Mouse (Mus musculus) MEL (cell line): Measurements from ENCODE around the gene Ccdc32. TPM values are rescaled to one million over a fixed set of nuclear protein-coding genes. Genes with fewer than 3 reads are reported as not detected.

Source experiments
- DNase-seq: peaks from one replicate; pipeline ENCODE4 v3.0.0; 2011; ENCODE audit warnings: low read depth, low spot score
- H3K27ac ChIP-seq: 2 replicates; pipeline ENCODE4 v1.5.1; 2012; ENCODE audit warnings: low read depth, mild to moderate bottlenecking, control low read depth, low read length, moderate library complexity; ENCODE audit not compliant: control insufficient read depth
- H3K27me3 ChIP-seq, 2 experiments: fragments of 150-350 bp in 1 of 2; sonication (generic) in 1 of 2; 2 replicates each; pipeline ENCODE4 v1.6.1; 2012; ENCODE audit warnings: low read length in 2 of 2, mild to moderate bottlenecking in 2 of 2, improper control_type of control experiment in 1 of 2, moderate library complexity in 1 of 2; ENCODE audit not compliant: insufficient read depth in 2 of 2, control insufficient read depth in 1 of 2
- H3K36me3 ChIP-seq, 2 experiments: 2 replicates each; pipeline ENCODE4 v1.6.1; 2012 to 2014; ENCODE audit warnings: low read length in 2 of 2, improper control_type of control experiment in 1 of 2, inconsistent platforms in 1 of 2, mild to moderate bottlenecking in 1 of 2; ENCODE audit not compliant: insufficient read depth in 2 of 2, control insufficient read depth in 1 of 2
- H3K4me1 ChIP-seq, 2 experiments: fragments of 150-350 bp in 1 of 2; sonication (generic) in 1 of 2; 2 replicates each; pipeline ENCODE4 v1.6.1; 2012; ENCODE audit warnings: low read length in 2 of 2, improper control_type of control experiment in 1 of 2, mild to moderate bottlenecking in 1 of 2; ENCODE audit not compliant: insufficient read depth in 2 of 2, control insufficient read depth in 1 of 2
- H3K4me3 ChIP-seq, 2 experiments: fragments of 150-350 bp in 1 of 2; sonication (generic) in 1 of 2; 2 replicates each; pipeline ENCODE4 v1.5.1; 2012; ENCODE audit warnings: low read depth in 2 of 2, low read length in 2 of 2, mild to moderate bottlenecking in 2 of 2, moderate library complexity in 2 of 2, control low read depth in 1 of 2, improper control_type of control experiment in 1 of 2; ENCODE audit not compliant: control insufficient read depth in 1 of 2, insufficient read depth in 1 of 2
- H3K79me2 ChIP-seq: 2 replicates; pipeline ENCODE4 v1.6.1; 2012; ENCODE audit warnings: mild to moderate bottlenecking, low read length, moderate library complexity; ENCODE audit not compliant: control insufficient read depth, poor library complexity, insufficient read depth
- H3K9ac ChIP-seq: 2 replicates; pipeline ENCODE4 v1.6.1; 2012; ENCODE audit warnings: low read depth, mild to moderate bottlenecking, control low read depth, low read length, moderate library complexity; ENCODE audit not compliant: control insufficient read depth, poor library complexity, severe bottlenecking
- H3K9me3 ChIP-seq: fragments of 150-350 bp; sonication (generic); replicated peaks from 2 replicates; pipeline ENCODE4 v1.6.1; 2012; ENCODE audit warnings: mild to moderate bottlenecking, low read length, improper control_type of control experiment, moderate library complexity; ENCODE audit not compliant: insufficient read depth
- CHD1 ChIP-seq: IDR thresholded peaks from 2 replicates; pipeline ENCODE4 v1.6.1; 2012; ENCODE audit warnings: low read depth, mild to moderate bottlenecking, inconsistent platforms, low read length, improper control_type of control experiment
- CHD2 ChIP-seq: IDR thresholded peaks from 2 replicates; pipeline ENCODE4 v1.6.1; 2011; ENCODE audit warnings: low read length, improper control_type of control experiment
- CTCF ChIP-seq, 3 experiments: IDR thresholded peaks in 2 of 3; conservative IDR thresholded peaks in 1 of 3; 2 replicates each; pipeline ENCODE4 v1.5.1; 2011 to 2012; ENCODE audit warnings: low read length in 3 of 3, low read depth in 2 of 3, mild to moderate bottlenecking in 2 of 3, improper control_type of control experiment in 1 of 3, inconsistent platforms in 1 of 3, mixed read lengths in 1 of 3, moderate library complexity in 1 of 3; ENCODE audit not compliant: control insufficient read depth in 1 of 3, insufficient read depth in 1 of 3, poor library complexity in 1 of 3, severe bottlenecking in 1 of 3
- E2F4 ChIP-seq: IDR thresholded peaks from 2 replicates; pipeline ENCODE4 v1.6.1; 2011; ENCODE audit warnings: low read depth, low read length, improper control_type of control experiment, borderline replicate concordance
- ELF1 ChIP-seq: IDR thresholded peaks from 2 replicates; pipeline ENCODE4 v1.6.1; 2014; ENCODE audit warnings: low read depth, mild to moderate bottlenecking, inconsistent platforms, low read length, improper control_type of control experiment, moderate library complexity
- ETS1 ChIP-seq: IDR thresholded peaks from 2 replicates; pipeline ENCODE4 v1.6.1; 2012; ENCODE audit warnings: low read depth, mild to moderate bottlenecking, inconsistent platforms, low read length, improper control_type of control experiment, moderate library complexity
- GABPA ChIP-seq: IDR thresholded peaks from 2 replicates; pipeline ENCODE4 v1.6.1; 2012; ENCODE audit warnings: low read depth, mild to moderate bottlenecking, inconsistent platforms, low read length, improper control_type of control experiment, moderate library complexity
- GATA1 ChIP-seq: IDR thresholded peaks from 2 replicates; pipeline ENCODE4 v1.6.1; 2011; ENCODE audit warnings: low read depth, low read length, improper control_type of control experiment
- HCFC1 ChIP-seq: IDR thresholded peaks from 2 replicates; pipeline ENCODE4 v1.6.1; 2012; ENCODE audit warnings: low read depth, mild to moderate bottlenecking, inconsistent platforms, low read length, improper control_type of control experiment, moderate library complexity
- JUND ChIP-seq: IDR thresholded peaks from 2 replicates; pipeline ENCODE4 v1.6.1; 2011; ENCODE audit warnings: low read depth, mild to moderate bottlenecking, improper control_type of control experiment, low read length
- KAT2A ChIP-seq: conservative IDR thresholded peaks from 2 replicates; pipeline ENCODE4 v1.6.1; 2012; ENCODE audit warnings: low read depth, low read length, improper control_type of control experiment, inconsistent platforms
- MAFK ChIP-seq: IDR thresholded peaks from 2 replicates; pipeline ENCODE4 v1.6.1; 2011; ENCODE audit warnings: low read depth, mild to moderate bottlenecking, low read length, improper control_type of control experiment, borderline replicate concordance
- MAX ChIP-seq: IDR thresholded peaks from 2 replicates; pipeline ENCODE4 v1.6.1; 2011; ENCODE audit warnings: low read length, improper control_type of control experiment
- MAZ ChIP-seq: IDR thresholded peaks from 2 replicates; pipeline ENCODE4 v1.6.1; 2012; ENCODE audit warnings: low read depth, mild to moderate bottlenecking, inconsistent platforms, low read length, improper control_type of control experiment
- MEF2A ChIP-seq: IDR thresholded peaks from 2 replicates; pipeline ENCODE4 v1.6.1; 2014; ENCODE audit warnings: low read depth, mild to moderate bottlenecking, inconsistent platforms, low read length, improper control_type of control experiment; ENCODE audit not compliant: poor library complexity, insufficient replicate concordance, severe bottlenecking; ENCODE audit errors: extremely low read depth
- MXI1 ChIP-seq: IDR thresholded peaks from 2 replicates; pipeline ENCODE4 v1.6.1; 2011; ENCODE audit warnings: mild to moderate bottlenecking, low read depth, low read length, improper control_type of control experiment
- NELFE ChIP-seq: IDR thresholded peaks from 2 replicates; pipeline ENCODE4 v1.6.1; 2011; ENCODE audit warnings: low read depth, low read length, improper control_type of control experiment
- NRF1 ChIP-seq: IDR thresholded peaks from 2 replicates; pipeline ENCODE4 v1.6.1; 2014; ENCODE audit warnings: low read depth, mild to moderate bottlenecking, inconsistent platforms, low read length, improper control_type of control experiment, moderate library complexity; ENCODE audit not compliant: poor library complexity, insufficient read depth, severe bottlenecking
- POLR2AphosphoS2 ChIP-seq: IDR thresholded peaks from 2 replicates; pipeline ENCODE4 v1.6.1; 2011; ENCODE audit warnings: low read length, improper control_type of control experiment
- POLR2AphosphoS5 ChIP-seq: IDR thresholded peaks from 2 replicates; pipeline ENCODE4 v1.6.1; 2012; ENCODE audit warnings: low read depth, borderline replicate concordance, mild to moderate bottlenecking, inconsistent platforms, low read length, moderate library complexity, mixed read lengths
- RAD21 ChIP-seq: IDR thresholded peaks from 2 replicates; pipeline ENCODE4 v1.6.1; 2011; ENCODE audit warnings: mild to moderate bottlenecking, low read depth, low read length, improper control_type of control experiment
- RCOR1 ChIP-seq: IDR thresholded peaks from 2 replicates; pipeline ENCODE4 v1.6.1; 2012; ENCODE audit warnings: low read depth, mild to moderate bottlenecking, inconsistent platforms, low read length, improper control_type of control experiment
- SIN3A ChIP-seq: IDR thresholded peaks from 2 replicates; pipeline ENCODE4 v1.6.1; 2012; ENCODE audit warnings: low read length, improper control_type of control experiment, inconsistent platforms
- SMC3 ChIP-seq: IDR thresholded peaks from 2 replicates; pipeline ENCODE4 v1.6.1; 2011; ENCODE audit warnings: low read depth, low read length, improper control_type of control experiment
- TAL1 ChIP-seq: IDR thresholded peaks from 2 replicates; pipeline ENCODE4 v1.6.1; 2012; ENCODE audit warnings: mild to moderate bottlenecking, inconsistent platforms, low read length, moderate library complexity, mixed read lengths
- TBP ChIP-seq: IDR thresholded peaks from 2 replicates; pipeline ENCODE4 v1.8.0; 2011; ENCODE audit warnings: low read depth, low read length, improper control_type of control experiment
- TCF12 ChIP-seq: IDR thresholded peaks from 2 replicates; pipeline ENCODE4 v1.6.1; 2014; ENCODE audit warnings: low read depth, mild to moderate bottlenecking, inconsistent platforms, low read length, improper control_type of control experiment, moderate library complexity
- UBTF ChIP-seq: IDR thresholded peaks from 2 replicates; pipeline ENCODE4 v1.6.1; 2012; ENCODE audit warnings: low read depth, mild to moderate bottlenecking, inconsistent platforms, low read length, improper control_type of control experiment, moderate library complexity, borderline replicate concordance; ENCODE audit not compliant: insufficient read depth
- USF2 ChIP-seq, 2 experiments: IDR thresholded peaks; 2 replicates each; pipeline ENCODE4 v1.6.1; 2011 to 2012; ENCODE audit warnings: improper control_type of control experiment in 2 of 2, low read length in 2 of 2, borderline replicate concordance in 1 of 2, inconsistent platforms in 1 of 2, low read depth in 1 of 2, mild to moderate bottlenecking in 1 of 2; ENCODE audit not compliant: insufficient read depth in 1 of 2
- ZC3H11A ChIP-seq: IDR thresholded peaks from 2 replicates; pipeline ENCODE4 v1.6.1; 2012; ENCODE audit warnings: low read depth, mild to moderate bottlenecking, inconsistent platforms, low read length, improper control_type of control experiment
- ZKSCAN1 ChIP-seq: IDR thresholded peaks from 2 replicates; pipeline ENCODE4 v1.6.1; 2012; ENCODE audit warnings: low read depth, mild to moderate bottlenecking, inconsistent platforms, low read length, improper control_type of control experiment, moderate library complexity
- ZMIZ1 ChIP-seq: IDR thresholded peaks from 2 replicates; pipeline ENCODE4 v1.6.1; 2012; ENCODE audit warnings: low read depth, mild to moderate bottlenecking, inconsistent platforms, low read length, improper control_type of control experiment, moderate library complexity
- polyA plus RNA-seq, 2 experiments: library from polyadenylated mRNA; stranded (reverse) in 1 of 2; unstranded in 1 of 2; fragments of >175 nt in 1 of 2; fragments of >200 nt in 1 of 2; gene quantifications; 2 replicates each; pipeline versions ENCODE4 v1.2.1 to v1.2.4; 2012; ENCODE audit warnings: low replicate concordance in 2 of 2, low read depth in 1 of 2; ENCODE audit not compliant: insufficient read length in 2 of 2, insufficient read depth in 1 of 2, missing spikeins in 1 of 2
- total RNA-seq: library from RNA; depleted of rRNA; stranded (reverse); fragments of 300-350 nt; gene quantifications from 2 replicates; pipeline ENCODE4 v1.2.3, GENCODE M21; 2012

The Ccdc32 gene
- total and polyA plus RNA-seq, 3 experiments, result 15.0 to 18.7 TPM; not detected in 1

GRCm38 (mm10) chr2:119045163-119045562, 16.0 kb upstream of the Ccdc32 start:
- H3K9me3 ChIP-seq, result no peaks in the 10 kb centered on the region
- DNase-seq, result no peak
- TF ChIP-seq CTCF (IDR thresholded peaks at IDR 0.05 in 2 of 3, conservative IDR thresholded peaks at IDR 0.05 in 1 of 3; ENCODE audit: control insufficient read depth in 1 of 3, insufficient read depth in 1 of 3, low read depth in 2 of 3, low read length in 3 of 3, poor library complexity in 1 of 3, severe bottlenecking in 1 of 3) (no peak), NRF1 (peak; percentile 54)
- H3K9ac ChIP-seq, result no peak overlapping the region
- peaks cover 0 to 12% of the 10 kb centered on the region in 2 experiments; a peak in 2 of 4 replicates for H3K36me3 ChIP-seq
- H3K27me3 ChIP-seq, result no peaks in the 10 kb centered on the region
- no peak overlapping the region for H3K4me3 ChIP-seq
- peaks cover 3 to 5% of the 10 kb centered on the region in 2 experiments for H3K4me1 ChIP-seq
- H3K27ac ChIP-seq, result no peak overlapping the region
- peaks cover 25% of the 10 kb centered on the region for H3K79me2 ChIP-seq

GRCm38 (mm10) chr2:119040882-119041281, 11.7 kb upstream of the Ccdc32 start:
- Histone ChIP-seq H3K4me1 (peaks cover 0 to 7% of the 10 kb centered on the region in 2 experiments; a peak in 3 of 4 replicates), H3K79me2 (peaks cover 9% of the 10 kb centered on the region), H3K9me3 (no peaks in the 10 kb centered on the region), H3K27ac (no peak overlapping the region), H3K27me3 (no peaks in the 10 kb centered on the region), H3K36me3 (peaks cover 2 to 6% of the 10 kb centered on the region in 2 experiments), H3K4me3 (no peak overlapping the region), H3K9ac (no peak overlapping the region)
- DNase-seq, result peak; percentile 75
- TF ChIP-seq MEF2A (no peak), TBP (no peak), MAZ (no peak), MAX (no peak), E2F4 (no peak), NELFE (no peak), SMC3 (peak; percentile 62), USF2 (IDR thresholded peaks at IDR 0.05; ENCODE audit: borderline replicate concordance in 1 of 2, insufficient read depth in 1 of 2, low read depth in 1 of 2, low read length in 2 of 2) (no peak), JUND (no peak), ZC3H11A (peak; percentile 28; the same call in 1 of the 2 replicates), ZKSCAN1 (no peak), POLR2AphosphoS5 (no peak), GATA1 (no peak), ELF1 (no peak), TAL1 (no peak), CHD2 (no peak), RCOR1 (no peak), MAFK (no peak), SIN3A (peak; percentile 59), ZMIZ1 (no peak), MXI1 (no peak), GABPA (no peak), UBTF (no peak), TCF12 (no peak), CHD1 (no peak), ETS1 (no peak), NRF1 (no peak), RAD21 (peak; percentile 54), POLR2AphosphoS2 (no peak), KAT2A (no peak), HCFC1 (no peak)
